Mouse (Mus musculus) liver, embryonic 14.5 days (tissue): ENCODE data around the gene Dstn.

Experiments used
- CTCF ChIP-seq: IDR thresholded peaks from 2 replicates; pipeline ENCODE4 v1.5.1; 2016; ENCODE audit warnings: antibody characterized with exemption, low read depth, control low read depth
- EP300 ChIP-seq: IDR thresholded peaks from 2 replicates; pipeline ENCODE4 v1.6.1; 2016; ENCODE audit warnings: antibody characterized with exemption, low read depth

DNA sequence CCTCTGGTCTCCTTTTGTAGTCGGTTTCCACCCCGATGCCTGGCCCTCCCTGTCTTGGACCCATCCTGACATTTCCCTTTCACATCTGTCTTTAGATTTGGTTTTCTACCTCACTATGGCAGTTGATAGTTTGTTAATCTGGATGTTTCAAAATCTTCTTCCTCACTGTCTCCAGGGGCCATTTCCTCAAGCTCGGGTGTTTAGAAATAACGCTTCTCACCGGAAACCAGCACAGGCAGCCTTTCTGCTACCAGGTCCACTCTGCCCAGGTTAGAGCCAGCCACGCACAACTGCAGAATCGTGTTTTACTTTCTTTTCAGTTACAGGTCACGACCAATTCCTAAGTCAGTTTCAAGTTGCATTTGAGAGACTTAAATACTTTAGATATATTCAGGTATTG is 19.3 kb downstream of the Dstn start:
- TF ChIP-seq CTCF (no peak), EP300 (no peak)
